Mouse (Mus musculus) testis, adult 2 months (tissue): ENCODE measurements around the gene Tcf7l1. TPM values are rescaled to one million over a fixed set of nuclear protein-coding genes. Genes with fewer than 3 reads are reported as not detected.

Experiments
- H3K27ac ChIP-seq: fragments of 200-500 bp; 2 replicates; pipeline ENCODE4 v1.5.1; 2012; ENCODE audit warnings: low read depth, low read length; ENCODE audit not compliant: control insufficient read depth, insufficient read depth
- H3K27me3 ChIP-seq: fragments of 200-500 bp; 2 replicates; pipeline ENCODE4 v1.6.1; 2012; ENCODE audit warnings: mild to moderate bottlenecking, low read length, moderate library complexity; ENCODE audit not compliant: control insufficient read depth, insufficient read depth
- H3K36me3 ChIP-seq: fragments of 200-500 bp; 2 replicates; pipeline ENCODE4 v1.6.1; 2012; ENCODE audit warnings: mild to moderate bottlenecking, low read length; ENCODE audit not compliant: control insufficient read depth, insufficient read depth
- H3K4me1 ChIP-seq: fragments of 200-500 bp; 2 replicates; pipeline ENCODE4 v1.6.1; 2012; ENCODE audit warnings: low read length; ENCODE audit not compliant: control insufficient read depth, insufficient read depth
- H3K4me3 ChIP-seq: fragments of 200-500 bp; 2 replicates; pipeline ENCODE4 v1.5.1; 2012; ENCODE audit warnings: low read depth, mild to moderate bottlenecking, low read length, moderate library complexity, mixed read lengths; ENCODE audit not compliant: control insufficient read depth
- CTCF ChIP-seq: fragments of 200-500 bp; IDR thresholded peaks from 2 replicates; pipeline ENCODE4 v1.5.1; 2012; ENCODE audit warnings: low read depth, mild to moderate bottlenecking, inconsistent platforms, low read length, moderate library complexity; ENCODE audit not compliant: control insufficient read depth, insufficient read depth, insufficient replicate concordance
- POLR2A ChIP-seq: fragments of 200-500 bp; IDR thresholded peaks from 2 replicates; pipeline ENCODE4 v1.6.1; 2012; ENCODE audit warnings: low read depth, mild to moderate bottlenecking, inconsistent platforms, low read length, moderate library complexity; ENCODE audit not compliant: control insufficient read depth
- polyA plus RNA-seq: library from polyadenylated mRNA; depleted of rRNA; stranded (reverse); fragments of >200 nt; gene quantifications from 2 replicates; pipeline ENCODE4 v1.2.3, GENCODE M21; 2012

The Tcf7l1 gene
- polyA plus RNA-seq, 1 experiment, result 3.0 TPM

DNA sequence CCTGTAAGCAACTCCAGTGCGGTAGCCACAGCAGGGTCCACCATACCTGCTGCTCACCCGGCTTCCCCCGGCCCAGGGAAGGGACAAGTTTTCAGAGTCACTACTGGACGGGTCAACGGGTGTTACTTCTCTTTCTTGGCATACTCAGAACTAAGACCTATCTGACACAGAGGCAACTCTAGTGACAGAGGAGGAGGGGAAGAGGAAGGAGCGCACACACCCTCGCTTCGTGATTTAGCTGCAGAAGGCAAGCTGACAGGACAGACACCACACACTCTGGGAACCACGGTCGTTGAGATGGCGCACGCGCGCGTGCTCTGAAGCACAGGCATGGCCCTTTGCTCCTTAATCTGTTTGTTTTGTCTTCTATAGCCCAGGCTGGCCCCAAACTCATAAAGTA is 36.2 kb downstream of the Tcf7l1 start:
- TF ChIP-seq CTCF (no peak), POLR2A (no peak)
- Histone ChIP-seq H3K4me3 (no peak overlapping the region), H3K27me3 (no peaks in the 10 kb centered on the region), H3K4me1 (no peaks in the 10 kb centered on the region; the same call in 1 of the 2 replicates), H3K27ac (no peak overlapping the region), H3K36me3 (no peaks in the 10 kb centered on the region)

DNA sequence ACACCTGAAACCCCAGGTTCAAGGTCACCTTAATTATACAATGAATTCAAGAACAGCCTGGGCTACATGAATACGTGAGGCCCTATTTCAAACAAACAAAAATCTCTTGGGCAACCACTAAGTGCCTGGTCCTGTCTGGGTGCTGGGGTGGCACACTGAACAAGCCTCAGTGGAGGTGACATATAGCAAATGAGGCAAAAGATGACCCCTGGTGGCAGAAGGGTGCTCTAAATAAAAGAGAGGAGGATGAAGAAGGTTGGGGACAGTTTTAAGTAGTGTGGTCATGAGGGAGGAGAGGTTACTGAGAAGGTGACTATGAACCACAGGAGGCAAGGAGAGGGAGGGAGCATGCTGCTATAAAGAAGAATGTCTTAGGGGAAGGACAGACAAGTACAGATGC is 37.8 kb downstream of the Tcf7l1 start:
- TF ChIP-seq POLR2A, result no peak
- TF ChIP-seq CTCF, result no peak
- Histone ChIP-seq H3K4me1 (no peaks in the 10 kb centered on the region; the same call in 1 of the 2 replicates), H3K36me3 (no peaks in the 10 kb centered on the region), H3K4me3 (no peak overlapping the region), H3K27me3 (no peaks in the 10 kb centered on the region), H3K27ac (no peak overlapping the region)

DNA sequence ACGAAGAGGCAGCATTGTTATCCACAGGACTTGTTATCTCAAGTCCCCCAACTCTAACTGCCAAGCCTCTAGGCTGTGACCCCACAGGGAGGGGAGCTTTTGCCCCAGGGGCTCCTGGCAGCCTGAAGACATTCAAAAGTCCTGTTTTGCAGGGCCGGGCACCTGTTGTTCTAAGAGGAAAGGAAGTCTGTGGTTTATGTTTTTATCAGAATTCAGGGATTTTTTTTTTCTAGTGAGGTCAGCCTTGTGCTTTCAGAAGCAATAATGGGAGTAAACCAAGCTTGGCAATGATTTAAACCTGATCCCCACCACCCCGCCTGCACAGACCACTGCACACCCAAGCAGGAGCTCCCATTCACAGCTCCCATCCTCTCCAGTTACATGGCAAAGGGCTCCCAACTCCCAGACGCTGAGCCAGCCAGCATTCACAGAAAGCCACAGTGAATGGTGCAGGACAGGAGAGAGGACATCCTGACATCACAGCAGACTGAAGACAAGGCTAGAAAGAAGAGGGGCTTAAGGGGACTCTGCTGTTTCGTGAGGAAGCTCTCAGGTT is 40.1 kb downstream of the Tcf7l1 start:
- Histone ChIP-seq H3K4me1 (no peaks in the 10 kb centered on the region; the same call in 1 of the 2 replicates), H3K27ac (no peak overlapping the region), H3K4me3 (no peak overlapping the region), H3K36me3 (no peaks in the 10 kb centered on the region), H3K27me3 (no peaks in the 10 kb centered on the region)
- no peak for TF ChIP-seq POLR2A
- TF ChIP-seq CTCF, result no peak

DNA sequence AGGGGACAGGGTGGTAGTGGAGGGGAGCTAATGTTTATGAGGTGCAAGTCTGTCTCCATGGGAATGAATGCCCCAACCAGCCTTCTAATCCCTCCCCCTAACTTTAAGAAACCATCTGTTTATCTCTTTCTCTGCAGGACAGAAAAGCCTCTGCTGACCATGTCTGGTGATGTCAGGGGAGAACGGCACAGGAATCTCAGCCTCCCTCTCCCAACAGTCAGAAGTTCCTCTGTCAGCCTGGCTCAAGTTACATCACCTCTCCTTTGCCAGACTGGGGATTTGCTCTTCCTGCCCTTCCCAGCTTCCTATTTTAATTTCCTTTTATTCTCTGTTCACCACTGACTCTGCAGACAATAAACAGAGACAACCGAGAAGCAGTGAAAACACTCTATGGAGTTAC is 40.6 kb downstream of the Tcf7l1 start:
- H3K4me3 ChIP-seq, result no peak overlapping the region
- no peak overlapping the region for H3K27ac ChIP-seq
- H3K27me3 ChIP-seq, result no peaks in the 10 kb centered on the region
- H3K36me3 ChIP-seq, result no peaks in the 10 kb centered on the region
- TF ChIP-seq POLR2A (no peak), CTCF (no peak)
- no peaks in the 10 kb centered on the region; the same call in 1 of the 2 replicates for H3K4me1 ChIP-seq

DNA sequence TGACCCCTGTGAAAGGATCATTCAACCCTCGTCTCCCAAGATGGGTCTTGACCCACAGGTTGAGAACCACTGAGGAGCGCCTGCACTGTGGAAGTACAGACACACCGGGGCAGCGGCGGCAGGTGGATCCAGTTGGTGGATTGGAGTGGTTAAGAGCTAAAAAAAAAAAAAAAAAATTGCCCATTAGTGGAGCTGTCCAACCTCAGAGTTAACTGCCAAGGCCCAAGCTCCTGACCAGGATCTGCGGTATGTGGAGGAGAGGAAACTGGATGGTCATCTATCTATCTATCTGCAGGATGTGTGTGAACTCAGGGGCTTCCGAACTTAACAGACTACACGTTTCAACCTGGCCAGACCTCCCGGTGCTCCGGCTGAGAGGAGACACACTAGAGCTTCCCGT is 41.2 kb downstream of the Tcf7l1 start:
- no peaks in the 10 kb centered on the region for H3K36me3 ChIP-seq
- H3K4me1 ChIP-seq, result no peaks in the 10 kb centered on the region; the same call in 1 of the 2 replicates
- no peak overlapping the region for H3K4me3 ChIP-seq
- TF ChIP-seq POLR2A (no peak), CTCF (no peak)
- no peaks in the 10 kb centered on the region for H3K27me3 ChIP-seq
- no peak overlapping the region for H3K27ac ChIP-seq

DNA sequence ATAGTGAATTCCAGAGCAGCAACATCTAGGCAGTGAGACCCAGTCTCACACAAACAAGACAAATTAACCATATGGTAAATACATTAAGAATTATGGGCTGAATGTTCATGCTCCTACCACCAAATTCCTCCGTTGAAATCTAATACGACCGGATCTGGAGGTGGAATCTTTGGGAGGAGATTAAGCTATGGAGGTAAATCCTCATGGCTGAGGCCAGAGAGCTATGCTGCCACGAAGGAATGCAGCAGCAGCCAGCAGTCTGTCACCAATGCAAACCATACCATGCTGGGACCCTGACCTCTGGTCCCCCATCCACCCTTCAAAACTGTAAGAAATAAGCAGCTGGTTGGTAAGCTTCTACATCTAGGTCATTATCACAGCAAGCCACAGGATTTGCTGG is 41.9 kb downstream of the Tcf7l1 start:
- Histone ChIP-seq H3K27ac (no peak overlapping the region), H3K4me3 (no peak overlapping the region), H3K27me3 (no peaks in the 10 kb centered on the region), H3K4me1 (no peaks in the 10 kb centered on the region; the same call in 1 of the 2 replicates), H3K36me3 (no peaks in the 10 kb centered on the region)
- no peak for TF ChIP-seq CTCF
- no peak for TF ChIP-seq POLR2A

DNA sequence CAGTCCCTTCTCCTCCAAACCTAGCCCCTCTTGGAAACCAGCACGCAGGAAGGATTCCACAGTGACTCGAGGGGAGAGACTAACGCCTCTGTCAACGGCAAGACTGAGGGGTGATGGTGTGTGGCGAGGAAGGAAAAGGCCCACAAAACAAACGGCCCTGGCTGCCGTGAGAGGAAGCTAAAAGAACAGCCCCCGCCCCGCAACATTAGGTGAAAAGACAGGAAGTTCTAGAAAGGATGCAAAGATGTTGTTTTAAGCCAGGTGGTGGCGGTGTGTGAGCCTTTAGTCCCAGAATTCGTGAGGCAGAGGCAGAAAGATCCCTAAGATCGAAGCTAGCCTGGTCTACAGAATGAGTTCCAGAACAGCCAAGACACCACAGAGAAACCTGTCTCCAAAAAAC is 43.3 kb downstream of the Tcf7l1 start:
- Histone ChIP-seq H3K4me3 (no peak overlapping the region), H3K36me3 (no peaks in the 10 kb centered on the region), H3K27ac (no peak overlapping the region), H3K27me3 (no peaks in the 10 kb centered on the region), H3K4me1 (no peaks in the 10 kb centered on the region; the same call in 1 of the 2 replicates)
- TF ChIP-seq CTCF (no peak), POLR2A (no peak)

DNA sequence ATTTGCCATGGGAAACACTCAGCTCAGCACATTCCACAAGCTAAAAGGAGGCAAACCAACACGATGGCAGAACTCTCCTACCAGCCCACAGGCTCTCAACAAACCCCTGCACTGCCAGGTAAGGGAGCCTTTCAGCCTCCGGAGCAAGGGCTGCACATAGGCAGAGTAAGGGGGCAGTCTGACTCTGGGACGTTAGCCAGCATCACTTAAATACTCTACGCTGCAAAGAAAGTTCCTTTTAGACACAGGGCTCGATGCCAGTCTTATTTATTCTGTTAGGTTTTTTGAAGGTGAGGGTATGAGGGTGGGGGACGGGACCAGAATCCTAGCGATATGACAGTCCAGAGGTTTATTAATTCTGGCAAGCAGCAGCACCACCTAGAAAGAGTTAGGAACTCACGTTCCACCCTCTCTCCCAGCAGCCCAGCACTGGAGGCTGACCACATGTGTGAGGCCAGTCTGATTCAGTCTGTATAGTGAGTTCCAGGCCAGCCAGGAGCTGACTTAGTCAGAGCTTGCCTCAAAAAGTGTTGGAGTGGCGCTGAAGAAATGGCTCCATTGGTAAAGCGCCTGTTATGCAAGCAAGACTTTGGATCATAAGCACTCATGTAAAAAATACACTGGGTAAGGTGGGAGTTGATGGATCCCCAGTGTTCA is 44.8 kb downstream of the Tcf7l1 start:
- Histone ChIP-seq H3K36me3 (no peaks in the 10 kb centered on the region), H3K4me1 (no peaks in the 10 kb centered on the region; the same call in 1 of the 2 replicates), H3K27me3 (no peaks in the 10 kb centered on the region), H3K4me3 (no peak overlapping the region), H3K27ac (no peak overlapping the region)
- TF ChIP-seq POLR2A, result no peak
- TF ChIP-seq CTCF, result no peak
